Mouse (Mus musculus) thymus, adult 2 months (tissue): ENCODE results near the gene Slc24a3.

Experiments
- CTCF ChIP-seq: fragments of 200-500 bp; IDR thresholded peaks from 2 replicates; pipeline ENCODE4 v1.5.1; 2012; ENCODE audit warnings: mild to moderate bottlenecking, control low read depth, low read length, moderate library complexity, borderline replicate concordance; ENCODE audit not compliant: control insufficient read depth, poor library complexity, insufficient read depth; ENCODE audit errors: extremely low read depth
- POLR2A ChIP-seq: fragments of 200-500 bp; IDR thresholded peaks from 2 replicates; pipeline ENCODE4 v1.6.1; 2012; ENCODE audit warnings: mild to moderate bottlenecking, low read length, control low read depth, moderate library complexity; ENCODE audit not compliant: control insufficient read depth, poor library complexity, insufficient read depth; ENCODE audit errors: extremely low read depth

GRCm38 (mm10) chr2:145530941-145531353 is 363.4 kb downstream of the Slc24a3 start:
- no peak for TF ChIP-seq POLR2A
- TF ChIP-seq CTCF, result no peak
